Mouse (Mus musculus): ENCODE measurements at regions not wholly inside any gene's neighbourhood (a gene's known extent, or its start where the extent isn't known, plus 50 kb on each side); places are given as distances from the start of the nearest gene placed in this dataset.

GRCm38 (mm10) chrX:75672976-75673375, 94.9 kb upstream of the Rab39b start:
- TF ChIP-seq NANOG (IDR thresholded peaks at IDR 0.05; ENCODE audit: borderline replicate concordance, low read length) (no peak), CTCF (conservative IDR thresholded peaks at IDR 0.05; ENCODE audit: low read length) (no peak)

Data from E14TG2a.4 (cell line).